Mouse (Mus musculus) kidney, postnatal 0 days (tissue): ENCODE measurements around the gene Sstr3. TPM values are rescaled to one million over a fixed set of nuclear protein-coding genes. Genes with fewer than 3 reads are reported as not detected.

Experiments used
- ATAC-seq: fragments of 200-750 bp; cut with Nextera tagmentation; replicated peaks from 2 replicates; pipeline ENCODE4 v1.8.0; 2017; ENCODE audit warnings: low read depth, moderate number of reproducible peaks, moderate TSS enrichment, moderate library complexity; ENCODE audit not compliant: low FRiP score
- DNase-seq: peaks from one replicate; pipeline ENCODE4 v3.0.0-alpha.2; 2016; ENCODE audit warnings: low spot score
- H3K27ac ChIP-seq: fragments of 300-500 bp; sonication (generic); 2 replicates; pipeline ENCODE4 v1.5.1; 2014; ENCODE audit warnings: mild to moderate bottlenecking
- H3K27me3 ChIP-seq: fragments of 300-500 bp; sonication (generic); 2 replicates; pipeline ENCODE4 v1.6.1; 2014; ENCODE audit warnings: low read length, mixed read lengths; ENCODE audit not compliant: insufficient read depth
- H3K36me3 ChIP-seq: fragments of 300-500 bp; sonication (generic); 2 replicates; pipeline ENCODE4 v1.6.1; 2014; ENCODE audit warnings: low read length, mixed read lengths; ENCODE audit not compliant: insufficient read depth
- H3K4me1 ChIP-seq: fragments of 300-500 bp; sonication (generic); replicated peaks from 2 replicates; pipeline ENCODE4 v1.6.1; 2014; ENCODE audit warnings: antibody characterized with exemption, low read length, mixed read lengths; ENCODE audit not compliant: insufficient read depth
- H3K4me2 ChIP-seq: fragments of 300-500 bp; sonication (generic); 2 replicates; pipeline ENCODE4 v1.6.1; 2014; ENCODE audit warnings: mild to moderate bottlenecking, low read length, moderate library complexity, mixed read lengths
- H3K4me3 ChIP-seq: fragments of 300-500 bp; sonication (generic); replicated peaks from 2 replicates; pipeline ENCODE4 v1.5.1; 2014; ENCODE audit warnings: low read depth, low read length
- H3K9ac ChIP-seq: fragments of 300-500 bp; sonication (generic); 2 replicates; pipeline ENCODE4 v1.6.1; 2014; ENCODE audit warnings: low read depth, low read length
- H3K9me3 ChIP-seq: fragments of 300-500 bp; sonication (generic); replicated peaks from 2 replicates; pipeline ENCODE4 v1.6.1; 2016; ENCODE audit warnings: low read length, inconsistent platforms, mixed read lengths
- CTCF ChIP-seq: IDR thresholded peaks from 2 replicates; pipeline ENCODE4 v1.5.1; 2016; ENCODE audit warnings: antibody characterized with exemption, low read depth, mild to moderate bottlenecking, moderate library complexity
- WGBS: fragments of 180-500 bp; shearing (Covaris S2); extraction: QIAGEN DNeasy Blood & Tissue Kit; methylation state at CpG from one replicate; pipeline ENCODE4 v1.1.7; 2014; 5-methylcytosine and 5-hydroxymethylcytosine counted together
- polyA plus RNA-seq: library from polyadenylated mRNA; unstranded; fragments of >200 nt; fragmentation: Nextera tagmentation; extraction: Ambion mirVana; gene quantifications from 2 replicates; pipeline ENCODE4 v1.2.1, GENCODE M21; 2015

The Sstr3 gene
- polyA plus RNA-seq, 1 experiment from 2014 or later, result 0.28 TPM

DNA sequence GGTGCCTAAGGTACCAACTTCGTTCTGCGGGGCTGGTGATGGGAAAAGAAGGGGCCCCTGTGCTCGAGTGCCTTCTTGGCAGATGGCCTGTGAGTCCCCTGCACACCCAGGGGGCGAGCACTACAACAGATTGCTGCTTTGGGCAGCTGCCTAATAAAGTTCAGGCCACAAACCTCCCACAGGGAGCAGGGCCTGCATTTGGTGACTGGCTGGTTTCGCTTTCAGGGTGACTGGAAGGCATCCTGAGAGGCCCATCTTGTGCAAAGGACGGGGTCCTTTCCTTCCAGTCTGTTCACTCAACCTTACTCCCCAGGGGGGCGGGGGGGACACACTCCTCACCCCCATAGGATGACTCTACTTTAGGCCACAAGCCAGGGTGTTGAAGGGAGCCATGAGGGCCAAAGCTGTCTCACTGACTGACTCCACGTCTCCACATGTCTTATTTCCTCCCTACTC, 34.3 kb downstream of the Sstr3 start:
- no peak overlapping the region for H3K27ac ChIP-seq
- no peak for DNase-seq

DNA sequence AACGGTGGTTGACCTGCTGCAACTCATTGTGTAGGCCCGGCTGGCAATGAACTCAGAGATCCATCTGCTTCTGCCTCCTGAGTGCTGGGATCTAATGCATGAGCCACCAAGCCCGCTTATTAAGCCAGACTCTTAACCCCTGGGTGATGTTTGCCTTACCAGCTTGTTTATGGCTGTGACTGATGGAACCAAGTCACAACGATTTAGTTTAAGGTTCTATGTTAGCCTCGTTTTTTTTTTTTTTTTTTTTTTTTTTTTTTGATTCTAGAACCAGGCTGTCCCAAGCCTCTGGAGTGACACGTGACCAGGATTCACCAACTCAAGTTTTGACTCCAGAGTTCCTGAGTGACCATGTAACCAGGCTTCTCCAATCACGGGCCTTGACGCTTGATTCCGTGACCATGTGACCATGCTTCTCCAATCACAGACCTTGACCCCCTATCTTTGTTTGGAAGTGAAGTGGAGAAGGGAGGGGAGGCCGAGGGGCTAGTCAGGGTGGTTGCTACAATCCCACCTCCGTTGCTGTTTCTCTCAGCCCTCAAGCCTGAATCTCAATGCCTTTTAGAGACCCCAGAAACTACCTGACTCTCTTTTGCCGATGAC, 35.1 kb downstream of the Sstr3 start:
- WGBS, result 57% methylated on average over 12 of the region's 12 CpGs
- no peak overlapping the region for H3K4me2 ChIP-seq
- DNase-seq (no peak), ATAC-seq (no peak)
- H3K36me3 ChIP-seq, result no peaks in the 10 kb centered on the region
- H3K4me3 ChIP-seq, result no peak overlapping the region
- no peaks in the 10 kb centered on the region for H3K9me3 ChIP-seq
- TF ChIP-seq CTCF, result no peak
- H3K9ac ChIP-seq, result no peak overlapping the region
- no peaks in the 10 kb centered on the region for H3K27me3 ChIP-seq
- H3K4me1 ChIP-seq, result no peaks in the 10 kb centered on the region; the same call in 1 of the 2 replicates
- no peak overlapping the region for H3K27ac ChIP-seq

More for the DNA sequence above, 34.3 kb downstream of the Sstr3 start:
- Histone ChIP-seq H3K9ac (no peak overlapping the region), H3K27me3 (no peaks in the 10 kb centered on the region), H3K36me3 (no peaks in the 10 kb centered on the region), H3K9me3 (no peaks in the 10 kb centered on the region), H3K4me3 (no peak overlapping the region), H3K4me1 (no peaks in the 10 kb centered on the region; the same call in 1 of the 2 replicates), H3K4me2 (no peak overlapping the region)
- 65% methylated on average over 8 of the region's 8 CpGs for WGBS
- TF ChIP-seq CTCF, result no peak
- ATAC-seq, result no peak

GRCm38 (mm10) chr15:78508443-78508842, 36.0 kb downstream of the Sstr3 start:
- H3K27me3 ChIP-seq, result no peaks in the 10 kb centered on the region
- no peaks in the 10 kb centered on the region for H3K9me3 ChIP-seq
- DNase-seq (no peak), ATAC-seq (no peak)
- no peak for TF ChIP-seq CTCF
- no peaks in the 10 kb centered on the region for H3K36me3 ChIP-seq
- H3K4me3 ChIP-seq, result no peak overlapping the region
- no peaks in the 10 kb centered on the region; the same call in 1 of the 2 replicates for H3K4me1 ChIP-seq
- H3K9ac ChIP-seq, result no peak overlapping the region
- no peak overlapping the region for H3K4me2 ChIP-seq
- 68% methylated on average over 7 of the region's 7 CpGs for WGBS
- no peak overlapping the region for H3K27ac ChIP-seq

DNA sequence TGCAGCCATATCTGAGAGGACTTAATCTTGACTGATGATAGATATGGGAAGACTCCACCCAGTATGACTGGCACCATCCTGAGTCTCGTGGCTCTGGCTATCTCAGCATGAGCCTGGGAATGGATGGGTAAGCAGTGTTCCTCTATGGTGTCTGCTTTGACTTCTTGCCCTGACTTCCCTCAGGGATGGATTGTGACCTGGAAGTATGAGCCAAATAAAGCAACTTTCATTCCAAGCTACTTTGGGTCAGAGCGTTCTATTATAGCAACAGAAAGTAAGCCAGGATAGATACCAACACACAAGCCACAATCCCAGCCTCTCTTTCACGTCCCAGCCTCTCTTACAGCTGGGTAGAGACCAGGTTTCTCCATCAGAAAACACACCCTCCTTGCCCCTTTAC, 38.9 kb downstream of the Sstr3 start:
- Histone ChIP-seq H3K9ac (no peak overlapping the region), H3K9me3 (no peaks in the 10 kb centered on the region), H3K27me3 (no peaks in the 10 kb centered on the region), H3K4me3 (no peak overlapping the region), H3K4me1 (no peaks in the 10 kb centered on the region), H3K4me2 (no peak overlapping the region), H3K27ac (no peak overlapping the region), H3K36me3 (no peaks in the 10 kb centered on the region)
- whole genome bisulfite sequencing, result 76% methylated on average over 3 of the region's 3 CpGs
- no peak for TF ChIP-seq CTCF
- DNase-seq, result no peak
- ATAC-seq, result no peak

DNA sequence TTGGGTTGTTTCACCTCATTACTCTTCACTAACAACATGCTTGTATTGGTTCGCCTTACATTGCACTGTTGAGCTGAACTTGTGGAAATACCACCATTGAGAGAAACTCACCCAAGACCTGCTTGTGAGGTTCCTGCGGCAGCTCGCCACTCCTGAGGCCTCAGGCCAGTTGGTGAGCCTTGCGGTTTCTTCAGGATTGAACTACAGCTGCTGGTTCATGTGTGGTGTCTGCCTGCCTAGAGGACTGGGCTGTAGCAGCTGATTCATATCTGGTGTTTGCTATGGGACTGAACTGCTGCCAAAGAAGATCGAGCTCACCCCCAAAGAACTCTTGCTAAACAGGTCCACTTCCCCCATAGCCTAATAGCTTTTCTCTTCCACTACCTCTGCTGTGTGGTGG, 39.7 kb downstream of the Sstr3 start:
- Histone ChIP-seq H3K4me3 (no peak overlapping the region), H3K9ac (no peak overlapping the region), H3K4me2 (no peak overlapping the region), H3K27ac (no peak overlapping the region), H3K4me1 (no peaks in the 10 kb centered on the region), H3K27me3 (no peaks in the 10 kb centered on the region), H3K36me3 (no peaks in the 10 kb centered on the region), H3K9me3 (no peaks in the 10 kb centered on the region)
- DNase-seq (no peak), ATAC-seq (no peak)
- no peak for TF ChIP-seq CTCF
- 88% methylated on average over 5 of the region's 5 CpGs for WGBS

- Histone ChIP-seq H3K27me3 (no peaks in the 10 kb centered on the region), H3K9ac (no peak overlapping the region), H3K36me3 (no peaks in the 10 kb centered on the region), H3K9me3 (no peaks in the 10 kb centered on the region), H3K27ac (no peak overlapping the region), H3K4me2 (no peak overlapping the region), H3K4me1 (no peaks in the 10 kb centered on the region), H3K4me3 (no peak overlapping the region)
- 89% methylated on average over 1 of the region's 1 CpGs for WGBS
- DNase-seq, result no peak
- ATAC-seq, result no peak
- no peak for TF ChIP-seq CTCF
Observed at GRCm38 (mm10) chr15:78504013-78504412, 40.5 kb downstream of the Sstr3 start.
